Mouse (Mus musculus) adrenal gland, adult 2 months (tissue): ENCODE data around the gene Rbm25. TPM values are rescaled to one million over a fixed set of nuclear protein-coding genes. Genes with fewer than 3 reads are reported as not detected.
"Not testable (repeated sequence)": the region's sequence is repeated elsewhere in the genome, so short reads cannot be mapped to it uniquely, and the experiment has no call there.

Source experiments
- DNase-seq: peaks from one replicate; pipeline ENCODE4 v3.0.0; 2021
- long read RNA-seq: library from polyadenylated mRNA; stranded (forward); transcript quantifications from one replicate; pipeline ENCODE4 v2.0.0, GENCODE M21; 2021
- polyA plus RNA-seq: library from polyadenylated mRNA; depleted of rRNA; stranded (reverse); fragments of >200 nt; gene quantifications from 2 replicates; pipeline ENCODE4 v1.2.3, GENCODE M21; 2012; rRNA removed
- total RNA-seq, 2 experiments: library from RNA; stranded (reverse); gene quantifications; 2 replicates each; pipeline ENCODE4 v1.2.3; 2021

Rbm25 gene
- total RNA-seq = 100 to 1,000 TPM in 1 of 2 experiments, 10 to 100 TPM in 1; 76.6 to 102 TPM
- 15.9 and 17.0 TPM in 2 replicates for polyA plus RNA-seq
- long read RNA-seq, full-length matches to known transcripts = 11 of 23 reads
- long read RNA-seq, partial matches to known transcripts = 6 of 23 reads
- long read RNA-seq, other reads (novel, unspliced or antisense) = 6 of 23 reads

- not testable (repeated sequence) for DNase-seq
Measured at GRCm38 (mm10) chr12:83630936-83631335, at the start of gene Rbm25. Rbm25 (plus strand) TSS chr12:83631236.

- DNase-seq = no peak
Measured at GRCm38 (mm10) chr12:83582106-83582505, 48.9 kb upstream of the Rbm25 start.

GRCm38 (mm10) chr12:83582747-83583146 is 48.3 kb upstream of the Rbm25 start:
- DNase-seq = no peak

GRCm38 (mm10) chr12:83586628-83587027 is 44.4 kb upstream of the Rbm25 start:
- peak; percentile 39 for DNase-seq

GRCm38 (mm10) chr12:83591754-83592501 is 39.1 kb upstream of the Rbm25 start:
- peak; percentile 60 for DNase-seq

GRCm38 (mm10) chr12:83594454-83595040 is 36.5 kb upstream of the Rbm25 start:
- no peak for DNase-seq

GRCm38 (mm10) chr12:83596191-83596954 is 34.7 kb upstream of the Rbm25 start:
- DNase-seq = no peak

GRCm38 (mm10) chr12:83597025-83597501 is 34.0 kb upstream of the Rbm25 start, which contains the start of gene Zfyve1:
Zfyve1 (minus strand) TSS chr12:83597222.
- peak; percentile 97 for DNase-seq

- DNase-seq = no peak
Measured at GRCm38 (mm10) chr12:83597881-83598280, 33.2 kb upstream of the Rbm25 start.

- no peak for DNase-seq
Measured at GRCm38 (mm10) chr12:83602285-83602684, 28.8 kb upstream of the Rbm25 start.

GRCm38 (mm10) chr12:83606411-83606810 is 24.6 kb upstream of the Rbm25 start:
- not testable (repeated sequence) for DNase-seq

- no peak for DNase-seq
Measured at GRCm38 (mm10) chr12:83617261-83617660, 13.8 kb upstream of the Rbm25 start.

- DNase-seq = no peak
Measured at GRCm38 (mm10) chr12:83618981-83619380, 12.1 kb upstream of the Rbm25 start.

- DNase-seq = not testable (repeated sequence)
Measured at GRCm38 (mm10) chr12:83620694-83621093, 10.3 kb upstream of the Rbm25 start.

- no peak for DNase-seq
Measured at GRCm38 (mm10) chr12:83622031-83622755, 8.8 kb upstream of the Rbm25 start.

GRCm38 (mm10) chr12:83624321-83624720 is 6.7 kb upstream of the Rbm25 start:
- DNase-seq = no peak

GRCm38 (mm10) chr12:83631743-83632679 is 975 bp downstream of the Rbm25 start:
- DNase-seq = peak; percentile 97

GRCm38 (mm10) chr12:83632680-83633025 is 1.6 kb downstream of the Rbm25 start:
- DNase-seq = peak; percentile 66

- DNase-seq = no peak
Measured at GRCm38 (mm10) chr12:83633807-83634206, 2.8 kb downstream of the Rbm25 start.

- DNase-seq = no peak
Measured at GRCm38 (mm10) chr12:83641233-83641632, 10.2 kb downstream of the Rbm25 start.
